Mouse (Mus musculus) embryo, embryonic 9.5 days (tissue): ENCODE results near the gene Zfp646.
"Not testable (repeated sequence)": the region's sequence is repeated elsewhere in the genome, so short reads cannot be mapped to it uniquely, and the experiment has no call there.

Source experiments
- DNase-seq: peaks from one replicate; pipeline ENCODE4 v3.0.0-alpha.2; 2017; ENCODE audit errors: extremely low spot score

The Zfp646 gene

DNA sequence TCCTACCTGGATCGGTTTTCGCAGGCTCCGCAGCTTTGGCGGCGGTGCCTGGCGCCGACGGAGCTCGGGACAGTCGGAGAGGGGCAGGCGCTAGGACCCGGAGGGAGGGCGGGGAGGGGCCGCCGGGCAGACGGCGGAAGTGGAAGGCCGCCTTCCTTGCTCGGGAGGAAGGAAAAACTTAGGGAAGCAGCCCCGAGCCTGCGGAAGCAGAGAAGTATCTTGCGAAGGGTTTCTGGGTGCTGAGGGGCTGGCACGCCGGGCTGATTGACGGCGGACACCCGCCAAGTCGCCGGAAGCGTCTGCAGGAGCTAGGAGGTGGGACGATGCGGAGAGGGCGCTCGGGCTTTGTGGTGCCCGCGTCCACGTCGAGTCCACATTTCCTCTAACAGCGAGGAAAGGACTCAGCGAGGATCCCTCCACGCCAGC is at the start of gene Zfp646:
Gene Zfp646 (plus strand): TSS at position 181 of the 426 bp plus-strand sequence.
- DNase-seq, result peak; percentile 92

GRCm38 (mm10) chr7:127835550-127835949 is 40.5 kb upstream of the Zfp646 start:
- DNase-seq, result no peak

DNA sequence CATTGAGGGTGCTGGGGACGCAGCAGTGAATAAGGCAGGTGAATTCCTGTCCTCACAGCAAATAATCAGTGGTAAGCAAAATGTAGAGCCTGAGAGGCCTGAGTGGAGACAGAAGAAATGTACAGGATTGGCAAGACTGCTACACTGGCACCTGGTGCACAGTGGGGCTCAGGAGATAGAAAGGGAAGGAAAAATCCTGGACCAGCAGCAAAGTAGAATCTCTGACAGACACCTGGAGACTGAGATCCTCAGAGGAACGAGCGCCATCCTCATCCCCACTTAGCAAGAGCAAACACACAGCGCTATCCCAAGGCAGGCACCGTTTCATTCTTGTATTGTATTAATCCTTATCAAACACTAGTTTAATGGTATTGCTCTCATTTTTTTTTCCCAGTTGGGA is 38.5 kb upstream of the Zfp646 start:
- no peak for DNase-seq

DNA sequence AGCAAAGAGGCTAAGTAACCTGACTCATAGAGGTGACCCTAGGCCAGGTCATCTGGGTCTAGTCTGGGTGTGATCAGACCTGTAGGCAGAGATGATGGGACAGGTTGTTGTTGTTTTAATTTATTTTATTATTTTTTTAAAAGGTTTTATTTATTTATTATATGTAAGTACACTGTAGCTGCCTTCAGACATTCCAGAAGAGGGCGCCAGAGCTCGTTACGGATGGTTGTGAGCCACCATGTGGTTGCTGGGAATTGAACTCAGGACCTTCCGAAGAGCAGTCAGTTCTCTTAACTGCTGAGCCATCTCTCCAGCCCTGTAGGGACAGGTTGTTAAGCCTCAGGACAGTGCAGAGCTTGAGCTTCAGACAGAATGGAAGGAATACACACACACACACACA is 38.1 kb upstream of the Zfp646 start:
- DNase-seq, result not testable (repeated sequence)

DNA sequence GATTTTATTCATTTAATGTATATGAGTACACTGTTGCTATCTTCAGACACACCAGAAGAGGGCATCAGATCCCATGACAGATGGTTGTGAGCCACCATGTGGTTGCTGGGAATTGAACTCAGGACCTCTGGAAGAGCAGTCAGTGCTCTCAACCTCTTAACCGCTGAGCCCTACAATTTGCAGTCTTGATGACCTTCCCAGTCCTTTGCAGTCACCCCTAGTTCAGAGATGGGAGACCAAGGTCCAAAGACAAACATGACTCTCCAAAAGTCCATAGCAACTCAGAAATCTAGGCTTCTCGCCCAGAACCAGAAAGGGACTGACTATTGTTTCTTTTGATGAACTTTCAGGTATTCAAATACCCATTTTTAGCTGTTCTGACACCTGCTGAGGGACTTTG is 36.0 kb upstream of the Zfp646 start:
- DNase-seq, result not testable (repeated sequence)

GRCm38 (mm10) chr7:127840886-127841285 is 35.1 kb upstream of the Zfp646 start:
- no peak for DNase-seq

DNA sequence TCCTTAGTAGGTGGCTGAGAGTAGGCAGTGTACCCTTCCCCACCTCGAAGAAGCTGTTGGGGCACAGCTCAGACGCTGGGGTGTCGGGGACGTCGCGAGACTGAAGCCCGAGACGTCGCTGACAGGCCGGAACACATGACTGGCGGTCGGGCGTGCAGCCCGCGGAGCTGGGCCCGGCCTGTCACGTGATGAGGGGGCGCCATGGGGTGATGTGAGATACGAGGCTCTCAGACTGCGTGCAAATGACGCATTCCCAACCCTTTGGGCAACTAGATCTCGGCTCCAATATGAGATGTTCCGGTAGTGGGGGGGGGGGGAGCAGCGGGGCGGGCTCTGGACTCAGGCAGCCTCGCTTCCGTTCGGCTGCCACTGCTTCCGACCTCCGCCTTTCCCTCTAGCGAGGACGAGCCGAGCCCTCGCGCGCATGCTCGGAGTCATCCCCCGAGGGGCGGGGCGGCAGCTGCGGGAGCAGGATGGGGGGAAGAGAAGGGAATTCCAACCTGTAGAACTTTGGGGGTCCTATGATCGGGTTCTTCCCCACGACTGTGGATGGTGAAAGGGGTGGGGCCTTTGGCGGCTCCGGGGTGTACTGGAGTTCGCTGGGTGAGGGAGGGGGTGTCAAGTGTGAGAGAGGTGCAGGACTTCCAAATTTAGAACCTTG is 34.6 kb upstream of the Zfp646 start:
- DNase-seq, result peak; percentile 89

- DNase-seq, result peak; percentile 72
These were observed 33.9 kb upstream of the Zfp646 start for GRCm38 (mm10) chr7:127842001-127842718.

DNA sequence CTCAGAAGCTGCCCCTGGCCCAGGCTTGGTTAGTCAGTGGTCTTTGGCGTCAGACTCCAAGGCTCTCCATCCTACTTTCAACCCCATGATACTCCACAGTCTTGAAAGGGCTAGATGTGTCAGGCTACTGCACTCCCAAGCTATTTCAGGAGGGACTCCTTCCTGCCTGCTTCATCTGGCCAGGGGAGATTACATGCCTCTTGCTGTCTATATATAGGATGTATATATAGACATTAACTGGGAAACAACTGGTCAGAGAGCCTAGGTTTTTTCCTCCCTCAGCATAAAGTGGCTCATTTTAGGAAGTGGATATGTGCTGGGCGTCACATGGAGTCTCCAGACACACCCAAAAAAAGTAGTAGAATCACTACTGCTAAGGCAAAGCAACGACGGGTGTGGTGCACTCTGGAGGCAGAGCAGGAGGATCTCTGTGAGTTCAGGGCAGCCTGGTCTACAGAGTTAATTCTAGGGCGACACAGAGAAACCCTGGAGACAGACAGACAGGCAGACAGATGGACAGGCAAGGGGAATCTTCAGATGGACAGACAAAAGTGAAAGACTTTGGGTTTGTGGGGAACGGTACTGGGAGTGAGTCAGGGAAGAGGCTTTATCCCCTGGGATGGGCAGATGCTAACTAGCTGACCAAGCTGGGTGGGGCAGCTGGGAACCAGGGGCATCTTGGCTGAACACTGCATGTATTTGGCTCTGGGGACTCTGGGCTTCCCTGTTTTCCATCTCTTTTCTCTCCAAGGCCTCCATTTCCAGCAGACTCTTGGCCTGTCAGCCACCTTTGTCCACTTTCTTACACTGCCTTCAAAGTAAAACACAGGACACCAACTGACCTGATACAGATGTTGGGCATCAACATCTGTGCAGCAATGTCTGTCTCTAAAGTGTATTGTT is 25.8 kb upstream of the Zfp646 start:
- DNase-seq, result no peak

- DNase-seq, result no peak
These were observed 25.1 kb upstream of the Zfp646 start for GRCm38 (mm10) chr7:127850906-127851305.

DNA sequence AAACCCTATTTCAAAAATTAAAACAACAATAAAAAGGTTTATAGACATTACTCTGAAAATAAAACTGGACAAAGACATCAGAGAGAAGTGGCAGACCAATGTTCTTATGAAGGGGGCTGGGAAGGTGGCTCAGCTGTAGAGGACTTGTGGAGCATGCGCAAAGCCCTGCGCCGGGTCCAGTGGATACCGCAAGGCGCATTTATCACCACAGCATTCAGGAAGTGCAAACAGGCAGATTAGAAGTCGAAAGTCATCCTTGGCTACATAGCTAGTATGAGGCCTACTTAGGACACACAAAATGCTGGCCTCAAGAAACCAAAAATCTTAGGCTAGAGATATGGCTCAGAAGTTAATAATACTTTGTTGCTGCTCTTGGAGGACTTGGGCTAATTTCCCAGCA is 17.8 kb upstream of the Zfp646 start:
- no peak for DNase-seq

- DNase-seq, result no peak
These were observed 9.6 kb upstream of the Zfp646 start for GRCm38 (mm10) chr7:127866434-127866833.

DNA sequence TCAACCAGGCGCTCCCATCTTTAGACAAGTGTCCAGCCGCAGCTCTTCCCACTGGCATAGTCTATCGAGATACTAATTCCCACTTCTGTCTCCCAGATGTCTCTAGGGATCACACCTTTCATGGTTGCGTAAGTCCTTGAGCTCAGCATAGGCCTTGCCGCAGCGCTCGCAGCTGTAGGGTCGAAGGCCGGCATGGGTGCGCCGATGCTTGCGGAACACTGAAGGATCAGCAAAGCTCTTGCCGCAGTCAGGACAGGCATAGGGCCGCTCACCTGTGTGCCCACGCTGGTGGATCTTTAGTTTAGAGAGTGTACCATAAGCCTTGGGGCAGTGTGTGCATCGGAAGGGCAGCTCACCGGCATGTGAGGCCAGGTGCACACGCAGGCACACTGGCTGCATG is 8.4 kb upstream of the Zfp646 start:
- no peak for DNase-seq

DNA sequence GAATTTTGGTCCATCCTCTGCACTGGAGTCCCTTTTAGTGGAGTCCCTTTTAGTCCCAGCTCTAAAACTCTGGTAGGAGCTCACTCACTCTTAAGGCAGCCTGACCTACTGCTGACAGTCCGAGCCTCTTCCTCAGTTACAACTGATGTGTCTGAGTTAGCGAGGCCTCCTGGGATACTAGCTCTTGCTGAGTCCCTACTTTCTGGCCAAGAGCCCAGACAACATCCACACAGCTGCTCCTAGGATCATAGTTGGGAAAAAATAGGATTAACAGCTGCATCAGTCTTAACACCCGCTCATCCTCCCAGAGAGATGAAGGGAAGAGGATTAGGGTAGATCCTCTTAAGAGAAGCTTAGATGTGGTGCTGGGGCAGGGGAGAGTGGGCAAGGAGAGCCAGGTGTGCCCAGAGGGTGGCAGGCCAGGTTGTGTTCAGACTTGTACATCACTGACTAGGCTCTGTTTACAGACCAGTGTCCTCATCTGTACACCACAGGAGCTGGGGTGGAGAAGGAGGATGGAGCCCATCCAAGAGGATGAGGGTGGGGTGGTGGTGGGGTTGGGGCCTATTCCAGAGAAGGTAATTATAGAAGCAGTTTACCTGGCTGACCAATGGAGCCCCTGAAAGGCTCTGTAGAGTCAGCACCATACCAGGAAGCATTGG is 6.7 kb upstream of the Zfp646 start:
- DNase-seq, result no peak

DNA sequence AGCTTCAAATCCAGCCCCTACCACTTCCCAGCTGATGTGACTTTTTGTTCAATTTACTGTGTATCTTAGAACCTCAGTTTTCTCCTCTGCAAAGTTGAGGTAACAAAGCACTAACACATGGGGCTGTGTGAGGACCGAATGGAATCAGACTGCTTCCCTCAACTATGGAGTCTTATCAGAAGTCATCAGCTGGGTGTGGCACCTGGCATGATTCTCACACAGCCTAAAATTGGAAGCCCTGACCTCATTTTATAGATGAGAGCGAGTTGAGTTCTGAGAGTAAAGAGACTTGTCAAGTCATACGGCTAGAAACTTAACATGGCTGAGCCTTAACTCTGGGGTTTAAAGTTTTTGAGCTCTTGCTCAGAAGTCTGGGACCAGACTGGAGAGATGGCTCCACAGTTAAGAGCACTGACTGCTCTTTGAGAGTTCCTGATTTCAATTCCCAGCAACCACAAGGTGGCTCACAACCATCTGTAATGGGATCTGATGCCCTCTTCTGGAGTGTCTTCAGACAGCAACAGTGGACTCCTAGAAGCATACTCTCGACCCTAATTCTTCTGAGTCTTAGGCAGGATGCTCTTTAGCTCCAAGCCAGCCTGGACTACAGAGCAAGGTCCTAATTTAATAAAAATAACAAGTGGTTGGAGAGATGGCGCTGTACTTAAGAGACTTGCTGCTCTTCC is 5.7 kb upstream of the Zfp646 start:
- no peak for DNase-seq

DNA sequence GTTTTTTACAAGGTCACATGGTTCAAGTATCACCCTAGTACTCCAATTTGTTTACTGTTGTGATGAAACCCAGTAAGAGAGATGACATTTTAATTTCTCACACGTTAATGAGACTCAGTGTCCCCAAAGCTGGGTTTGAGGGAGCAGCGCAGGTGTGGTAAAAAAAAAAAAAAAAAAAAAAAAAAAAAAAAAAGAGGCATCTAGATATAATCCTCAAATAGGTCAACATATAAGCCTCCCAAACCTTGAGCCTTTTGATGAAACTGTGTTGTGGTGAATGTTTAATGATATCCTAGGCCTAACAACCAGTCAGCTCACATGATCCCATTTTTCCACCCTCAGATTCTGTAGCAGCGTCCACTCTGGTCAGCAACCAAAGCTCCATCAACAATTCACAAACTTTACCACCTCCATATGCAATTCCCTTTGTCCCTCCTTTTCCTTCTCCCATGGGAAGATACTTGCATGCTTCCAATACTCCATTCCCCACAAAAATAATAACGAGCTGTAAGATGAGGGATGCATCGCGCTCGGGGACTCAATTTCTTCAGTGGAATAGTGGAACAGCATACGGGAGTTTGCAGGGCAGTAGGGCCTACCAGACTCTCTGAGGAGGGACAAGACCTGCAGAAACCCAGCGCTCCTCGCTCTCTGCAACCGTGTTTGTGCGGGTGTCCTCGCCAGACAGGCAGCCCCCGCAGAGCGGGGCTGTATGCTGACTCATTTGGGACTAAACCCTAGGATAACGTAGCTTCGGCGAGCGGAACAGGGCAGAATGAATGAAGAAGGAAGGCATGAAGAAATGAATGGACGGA is 1.0 kb upstream of the Zfp646 start:
- DNase-seq, result no peak

- DNase-seq, result peak; percentile 94
These were observed 407 bp upstream of the Zfp646 start for GRCm38 (mm10) chr7:127875627-127876001.

DNA sequence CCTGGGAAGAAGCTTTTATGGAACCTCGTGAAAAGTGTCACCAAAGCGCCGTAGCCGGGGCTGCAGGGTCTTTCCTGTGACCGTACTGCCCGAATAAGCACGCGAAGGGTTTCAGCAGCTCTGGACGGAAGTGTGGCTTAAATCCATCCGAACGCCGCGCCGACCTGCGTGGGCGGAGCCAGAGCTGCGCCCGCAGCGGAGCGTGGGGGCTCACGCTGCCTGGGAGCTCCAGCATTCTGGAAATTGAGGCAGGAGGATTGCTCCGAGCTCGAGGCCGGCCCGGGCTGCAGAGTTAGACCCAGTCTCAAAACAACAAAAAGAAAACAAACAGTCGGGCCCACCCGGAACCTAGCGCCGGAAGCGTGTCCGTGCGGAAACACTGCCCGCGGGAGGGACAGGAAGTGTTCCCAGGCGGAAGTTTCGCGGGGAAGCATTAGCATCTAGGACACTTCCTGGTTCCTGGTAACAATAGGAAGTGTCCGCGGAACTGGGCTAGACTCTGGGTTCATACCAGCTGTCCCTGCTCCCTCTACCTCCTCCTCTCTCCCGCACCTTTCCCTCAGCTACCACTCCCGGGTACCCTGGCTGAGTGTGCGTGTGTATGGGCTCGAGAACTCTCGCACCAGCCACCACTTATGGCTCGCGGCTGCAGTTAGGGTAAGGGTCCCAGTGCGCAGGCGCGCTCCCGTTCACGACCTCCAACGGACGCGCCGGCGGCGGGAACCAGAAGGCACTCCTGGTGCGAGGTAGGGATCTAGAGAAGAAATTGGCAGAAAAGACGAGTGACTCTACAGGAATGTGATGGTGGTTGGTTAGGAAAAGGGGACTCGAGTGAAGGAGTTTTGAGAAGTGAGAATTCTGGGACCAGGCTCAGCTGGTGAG is 687 bp downstream of the Zfp646 start, which contains the start of gene Zfp668:
Gene Zfp668 (minus strand): TSS at position 362 of the 882 bp plus-strand sequence.
- DNase-seq, result peak; percentile 92

DNA sequence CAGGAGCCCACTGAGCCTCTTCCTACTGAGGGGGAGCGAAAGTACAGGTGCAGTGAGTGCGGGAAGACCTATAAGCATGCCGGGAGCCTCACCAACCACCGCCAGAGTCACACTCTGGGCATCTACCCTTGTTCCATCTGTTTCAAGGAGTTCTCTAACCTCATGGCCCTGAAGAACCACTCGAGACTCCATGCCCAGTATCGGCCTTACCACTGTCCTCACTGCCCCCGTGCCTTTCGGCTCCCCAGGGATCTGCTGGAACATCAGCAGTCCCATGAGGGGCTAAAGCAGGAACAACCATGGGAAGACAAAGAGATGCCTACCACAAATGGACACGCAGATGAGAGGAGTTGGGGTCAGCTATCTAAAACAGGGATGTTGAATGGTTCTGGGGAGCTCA is 3.3 kb downstream of the Zfp646 start:
- DNase-seq, result no peak
